Mouse (Mus musculus): ENCODE data around the gene Loxl1.

Loxl1 gene

DNA sequence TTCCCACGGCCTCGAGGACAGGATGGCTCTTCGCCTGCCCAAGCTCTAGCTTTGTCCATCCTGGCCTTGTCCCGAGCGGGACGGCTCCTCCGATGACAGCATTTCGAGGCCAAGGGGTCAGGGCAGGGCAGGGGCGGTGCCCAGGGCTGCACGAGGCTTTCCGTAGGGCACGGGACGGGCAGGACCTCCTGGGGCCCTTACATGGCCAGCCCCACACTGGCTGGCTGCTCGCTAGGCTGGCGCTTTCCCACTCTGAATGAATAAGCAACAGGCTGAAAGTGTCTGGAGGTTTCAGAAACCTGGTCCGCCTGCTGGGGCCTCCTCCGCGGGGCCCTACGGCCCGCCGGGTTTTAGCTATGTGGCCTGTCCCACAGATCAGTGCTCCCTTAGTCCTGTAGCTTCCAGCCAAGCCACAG lies at the start of gene Loxl1:
TSS of gene Loxl1 (minus strand) at position 243 of the 416 bp plus-strand sequence.
- no peak for DNase-seq

- no peak for DNase-seq
These were observed 49.0 kb upstream of the Loxl1 start for GRCm38 (mm10) chr9:58361956-58362355.

DNA sequence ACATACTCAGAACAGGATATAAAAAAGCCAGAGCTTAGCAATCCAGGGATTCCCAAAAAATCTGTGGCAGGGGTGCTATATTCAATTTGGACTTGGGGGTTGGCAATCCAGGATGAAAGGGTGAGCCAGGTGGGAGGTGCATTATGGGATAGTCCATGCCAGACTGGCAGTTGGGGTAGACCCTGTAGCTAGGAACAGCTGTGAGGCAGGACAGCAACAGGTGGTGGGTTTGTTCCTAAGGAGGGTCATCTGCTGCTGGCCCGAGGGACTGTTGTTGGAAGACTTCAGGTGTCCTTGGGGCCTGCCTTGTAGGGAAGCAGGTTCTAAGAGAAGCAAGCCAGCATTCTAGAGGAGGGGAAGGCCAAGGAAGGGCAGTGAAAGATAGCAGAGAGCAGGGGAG lies 48.4 kb upstream of the Loxl1 start:
- no peak for DNase-seq

- DNase-seq: no peak
These were observed 42.5 kb upstream of the Loxl1 start for GRCm38 (mm10) chr9:58355262-58356050.

- no peak for DNase-seq
These were observed 41.7 kb upstream of the Loxl1 start for GRCm38 (mm10) chr9:58354701-58355100.

DNA sequence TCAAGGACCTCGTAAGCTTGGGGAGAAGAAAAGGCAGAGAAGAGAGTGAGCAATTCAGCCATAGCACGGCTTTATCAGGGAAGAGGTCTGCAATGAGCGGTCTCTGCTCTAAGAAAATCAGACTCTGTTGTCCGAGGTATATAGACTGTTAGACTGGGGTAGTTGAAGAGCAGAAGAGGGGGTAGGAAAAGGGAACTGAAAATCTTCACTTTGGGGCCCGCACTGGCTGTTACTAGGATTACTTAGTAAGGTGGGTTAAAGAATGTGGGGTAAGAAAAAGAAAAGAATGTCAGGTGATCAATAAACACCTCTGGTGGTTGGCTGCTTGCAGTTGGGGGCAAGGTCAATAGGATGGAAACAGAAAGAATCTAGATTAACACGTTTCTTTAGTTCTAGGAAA lies 40.2 kb upstream of the Loxl1 start:
- no peak for DNase-seq

- no peak for DNase-seq
These were observed 34.8 kb upstream of the Loxl1 start for GRCm38 (mm10) chr9:58347795-58348194.

DNA sequence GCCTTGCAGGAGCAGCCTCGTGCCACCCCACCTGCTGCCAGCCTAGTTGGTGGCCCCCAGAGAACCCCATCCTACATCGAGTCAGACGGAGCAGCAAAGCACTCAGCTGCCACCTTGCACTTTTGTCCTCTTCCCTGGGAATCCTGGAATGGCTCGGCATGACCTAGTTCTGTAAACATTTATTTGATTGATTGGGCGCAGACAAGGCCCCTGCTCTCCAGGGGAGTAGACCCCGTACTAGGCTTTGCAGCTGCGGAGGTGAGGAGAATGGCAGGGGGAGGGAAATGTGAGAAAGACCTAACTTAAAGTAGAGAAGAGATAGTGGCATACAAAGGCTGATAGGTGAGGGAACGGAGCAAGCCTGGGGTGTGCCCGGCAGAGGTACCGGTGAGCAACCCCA lies 33.5 kb upstream of the Loxl1 start:
- no peak for DNase-seq

GRCm38 (mm10) chr9:58345963-58346362 lies 33.0 kb upstream of the Loxl1 start:
- DNase-seq: no peak

DNA sequence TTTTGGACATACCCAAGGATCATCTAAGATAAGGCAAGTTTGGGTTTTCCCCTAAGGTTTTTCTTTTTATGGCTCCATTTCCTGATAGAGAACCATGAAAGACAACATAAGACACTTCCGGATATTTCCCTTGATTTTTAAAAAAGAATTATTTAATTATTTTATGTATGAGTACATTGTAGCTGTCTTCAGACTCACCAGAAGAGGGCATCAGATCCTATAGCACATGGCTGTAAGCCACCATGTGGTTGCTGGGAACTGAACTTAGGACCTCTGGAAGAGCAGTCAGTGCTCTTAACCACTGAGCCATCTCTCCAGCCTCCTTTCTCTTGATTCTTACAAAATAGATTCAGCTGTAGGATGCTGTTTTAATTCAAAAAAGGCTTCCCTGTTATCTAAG lies 28.8 kb upstream of the Loxl1 start:
- DNase-seq: no peak

- no peak for DNase-seq
These were observed 23.8 kb upstream of the Loxl1 start for GRCm38 (mm10) chr9:58336650-58337281.

DNA sequence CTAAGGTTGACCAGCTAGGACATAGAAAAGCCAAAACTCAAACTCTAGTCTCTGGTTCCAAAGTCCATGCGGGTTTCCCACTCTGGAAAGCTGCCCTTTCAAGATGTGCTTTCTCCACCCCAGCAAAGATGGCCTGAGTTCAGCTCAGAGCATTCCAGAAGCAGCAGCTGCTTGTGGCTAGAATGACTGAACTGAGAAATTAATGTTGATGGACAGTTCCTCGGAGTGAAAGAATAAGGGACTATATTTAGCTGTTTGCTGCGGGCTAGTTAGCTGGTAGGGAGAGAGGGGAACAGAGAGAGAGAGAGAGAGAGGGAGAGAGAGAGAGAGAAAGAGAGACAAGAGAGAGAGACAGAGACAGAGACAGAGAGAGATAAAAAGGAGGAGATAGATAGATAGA lies 18.3 kb upstream of the Loxl1 start:
- no peak for DNase-seq

- peak; percentile 39 for DNase-seq
These were observed 17.3 kb upstream of the Loxl1 start for GRCm38 (mm10) chr9:58330293-58330692.

GRCm38 (mm10) chr9:58327382-58327781 lies 14.4 kb upstream of the Loxl1 start:
- DNase-seq: no peak

- no peak for DNase-seq
These were observed 13.6 kb upstream of the Loxl1 start for GRCm38 (mm10) chr9:58326477-58327180.

GRCm38 (mm10) chr9:58321681-58322080 lies 8.7 kb upstream of the Loxl1 start:
- DNase-seq: no peak

DNA sequence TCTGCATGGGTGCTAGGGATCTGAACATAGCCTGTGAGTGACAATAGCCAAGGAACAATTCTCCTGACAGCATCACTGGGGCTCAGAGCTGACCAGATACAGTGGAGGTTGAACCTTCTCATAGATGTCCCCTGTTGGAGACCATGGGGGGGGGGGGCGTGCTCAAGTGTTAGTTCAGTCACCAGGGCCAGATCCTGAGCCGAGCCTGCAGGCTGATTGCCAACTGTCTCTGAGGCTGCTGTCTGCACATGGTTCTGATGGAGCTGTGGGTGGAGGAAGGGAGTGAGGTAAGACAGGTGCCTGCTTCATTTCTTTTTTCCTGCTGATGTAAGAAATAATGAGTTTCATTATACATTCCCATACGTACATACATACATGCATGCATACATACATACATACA lies 5.3 kb upstream of the Loxl1 start:
- no peak for DNase-seq

- no peak for DNase-seq
These were observed 4.4 kb upstream of the Loxl1 start for GRCm38 (mm10) chr9:58317381-58317780.

DNA sequence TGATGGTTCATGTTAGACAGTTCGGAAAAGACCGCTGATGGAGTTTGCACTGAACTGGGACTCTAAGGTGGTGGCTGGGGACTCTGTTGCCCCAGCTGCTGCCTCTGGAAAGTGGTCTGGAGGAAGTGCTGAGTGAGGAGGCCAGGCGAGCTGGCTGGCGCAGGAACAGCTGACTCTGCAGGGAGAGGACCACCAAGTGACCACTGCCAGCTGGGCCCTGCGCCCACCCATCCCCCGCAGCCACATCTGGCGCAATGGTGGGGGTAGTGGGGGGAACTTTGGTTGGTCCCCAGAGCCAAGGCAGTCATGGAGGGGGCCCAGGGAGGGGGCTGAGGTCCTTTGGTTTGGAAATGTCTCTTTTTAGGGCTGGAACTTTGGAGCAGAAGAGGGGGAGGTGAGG lies 3.8 kb upstream of the Loxl1 start:
- DNase-seq: no peak

DNA sequence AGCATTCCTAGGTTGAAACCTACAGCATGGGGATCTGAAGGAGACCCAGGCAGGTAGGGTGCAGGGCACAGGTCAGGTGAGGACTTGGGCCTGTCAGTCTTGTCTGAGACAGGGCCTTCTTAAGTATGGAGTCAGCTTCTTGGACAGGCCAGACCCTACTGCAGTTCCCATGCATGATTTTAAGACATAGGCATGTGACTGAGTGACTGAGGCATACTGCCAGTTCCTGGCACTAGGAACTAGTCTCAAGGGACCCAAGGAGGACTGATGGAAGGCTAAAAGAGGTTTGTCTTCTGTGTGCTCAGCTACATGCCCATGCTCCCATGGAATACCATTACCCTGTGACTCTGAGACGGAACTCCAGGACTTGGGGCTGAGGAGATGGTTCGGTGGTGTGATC lies 2.9 kb upstream of the Loxl1 start:
- no peak for DNase-seq

DNA sequence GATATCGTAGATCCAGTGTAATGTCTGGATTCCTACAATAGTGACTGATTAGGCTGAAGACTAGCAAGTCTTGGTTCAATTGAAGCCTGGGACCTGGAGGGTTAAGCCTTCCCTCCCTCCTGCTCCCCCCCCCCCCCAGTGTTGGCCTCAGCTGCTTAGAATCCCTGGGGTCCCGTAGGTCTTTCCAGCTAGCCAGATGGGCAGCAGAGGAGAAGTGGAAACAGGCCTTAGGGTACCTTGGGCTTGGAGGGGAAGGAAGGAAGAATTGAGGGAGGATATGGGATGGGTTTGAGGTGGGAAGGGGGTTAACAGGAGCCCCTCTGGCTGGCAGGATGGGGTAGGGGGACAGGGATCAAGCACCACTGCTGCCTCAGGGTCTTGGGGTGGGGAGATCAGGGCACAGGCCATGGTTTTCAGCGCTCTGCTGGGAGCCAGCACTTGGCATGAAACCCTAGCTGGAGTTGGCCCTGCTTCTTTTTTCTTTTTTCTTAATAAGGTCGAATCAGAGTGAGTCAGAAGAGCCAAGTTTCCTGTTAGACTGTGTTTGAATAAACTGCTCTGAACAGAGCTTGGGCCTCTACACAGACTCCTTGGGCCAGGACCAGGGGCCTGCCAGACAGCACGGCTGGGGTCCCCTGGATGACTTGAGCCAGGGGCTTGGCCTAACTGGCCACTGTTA lies 1.8 kb upstream of the Loxl1 start:
- DNase-seq: no peak

DNA sequence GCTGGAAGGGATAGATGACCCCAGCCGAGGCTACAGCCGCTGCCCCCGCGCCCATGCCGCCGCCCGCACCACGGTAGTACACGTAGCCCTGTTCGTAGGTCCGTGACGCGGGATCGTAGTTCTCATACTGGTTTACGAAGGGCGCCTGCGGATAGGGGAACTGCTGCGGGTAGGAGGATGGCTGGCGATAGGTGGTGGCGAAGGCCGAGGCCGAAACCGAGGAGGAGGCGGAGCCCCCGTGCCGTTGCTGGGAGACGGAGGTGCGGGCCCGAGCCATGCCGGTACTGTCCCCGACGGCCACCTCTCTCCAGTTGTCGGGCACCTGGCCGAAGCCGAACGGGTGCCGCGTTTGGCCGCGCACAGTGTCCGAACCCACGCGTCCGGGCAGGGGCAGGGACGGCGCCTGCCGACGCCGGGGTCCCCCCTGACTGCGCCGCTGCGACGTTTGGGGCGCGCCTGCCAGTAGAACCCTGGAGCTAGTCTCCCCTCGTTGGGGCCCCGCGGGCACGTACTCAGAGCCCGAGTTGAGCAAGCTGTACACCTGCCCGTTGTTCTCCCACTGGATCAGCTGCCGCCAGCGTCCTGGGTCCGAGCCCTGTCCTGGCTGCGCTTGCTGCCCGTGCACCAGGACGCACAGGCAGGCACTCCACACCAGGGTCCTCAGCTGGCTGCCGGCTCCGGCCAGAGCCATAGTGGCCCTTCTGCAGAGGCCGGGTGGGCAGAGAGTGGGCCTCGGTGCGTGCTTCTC lies 616 bp downstream of the Loxl1 start:
- no peak for DNase-seq

Data from cerebellum, adult 11-12 months (tissue).